Comparison of ENCODE assay signal across 14 mouse cellular contexts in the genomic region with DNA sequence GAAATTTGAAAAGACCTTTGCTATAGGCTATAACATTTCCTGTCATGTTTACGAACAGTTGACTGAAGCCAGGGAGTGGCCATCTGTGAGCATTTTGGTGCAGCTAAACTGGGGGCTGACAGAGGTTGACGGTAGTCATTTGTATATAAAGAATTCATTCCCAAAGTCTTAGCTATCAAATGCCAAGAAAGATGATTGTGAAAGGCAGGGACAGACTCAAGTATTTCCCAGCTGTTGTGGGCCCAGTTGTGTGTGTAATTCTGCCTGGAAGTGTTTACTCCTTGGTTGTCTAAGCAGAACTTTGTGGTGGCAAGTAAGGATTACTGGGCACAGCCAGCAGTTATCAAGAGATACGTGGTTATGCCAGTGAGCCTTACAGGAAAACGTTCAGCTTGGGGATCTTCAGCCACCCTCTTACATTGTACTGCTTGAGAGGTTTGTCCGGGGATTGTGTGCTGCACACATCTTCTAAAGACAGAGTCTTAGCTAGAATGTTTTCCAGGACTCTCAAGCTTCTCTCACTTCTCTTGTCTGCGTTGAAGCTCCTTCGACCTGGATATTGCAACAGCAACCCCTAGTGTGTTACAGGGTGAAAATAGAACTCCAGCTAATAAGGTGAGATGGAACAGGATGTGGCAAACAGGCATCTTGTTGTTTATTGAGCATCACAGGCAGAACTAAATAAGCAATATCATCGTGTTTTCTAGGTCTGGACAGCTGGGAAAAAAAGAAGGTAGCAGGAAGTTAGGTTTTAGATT.
DNase-seq lines count a peak whose midpoint lies in the region; ATAC-seq and TF ChIP-seq lines count a peak whose summit lies in the region.
"Had no signal": no experiment of that assay in that cellular context is flagged by ENCODE, and none has a peak within 500 bp of the region (broad histone marks: within the 10 kb centered on the region; RNA-seq: fewer than 3 reads in every experiment).

No protein-coding gene starts in this region.

- 70% methylated on average over 8 of the region's 8 CpGs for WGBS in hindbrain, postnatal 0 days
- 78% methylated on average over 8 of the region's 8 CpGs for WGBS in hindbrain, embryonic 11.5 days
- 35% methylated on average over 8 of the region's 8 CpGs for WGBS in lung, postnatal 0 days
- WGBS in stomach, postnatal 0 days, result 38% methylated on average over 8 of the region's 8 CpGs
- 79% methylated on average over 8 of the region's 8 CpGs for WGBS in forebrain, embryonic 11.5 days

- H3K9me3 ChIP-seq in hindbrain, postnatal 0 days (ENCODE audit: low read length), result no peaks in the 10 kb centered on the region
- H3K9me3 ChIP-seq in hindbrain, embryonic 11.5 days (ENCODE audit: control insufficient read depth, low read length), result no peaks in the 10 kb centered on the region
- no peaks in the 10 kb centered on the region for H3K9me3 ChIP-seq in lung, postnatal 0 days (ENCODE audit: low read length)
- no peaks in the 10 kb centered on the region for H3K9me3 ChIP-seq in stomach, postnatal 0 days (ENCODE audit: control insufficient read depth, low read length)
- no peaks in the 10 kb centered on the region for H3K9me3 ChIP-seq in forebrain, embryonic 11.5 days (ENCODE audit: control insufficient read depth, low read length)
- H3K9me3 ChIP-seq: forebrain, embryonic 10.5 days had no signal

- H3K27ac ChIP-seq in hindbrain, postnatal 0 days, result no peak overlapping the region
- H3K27ac ChIP-seq in hindbrain, embryonic 11.5 days (ENCODE audit: low read depth, low read length), result no peak overlapping the region
- H3K27ac ChIP-seq in lung, postnatal 0 days (ENCODE audit: low read length), result peak overlapping the region; percentile 55; the same call in 1 of the 2 replicates
- no peak overlapping the region for H3K27ac ChIP-seq in stomach, postnatal 0 days (replicated peaks)
- H3K27ac ChIP-seq in forebrain, embryonic 11.5 days (ENCODE audit: low read depth, low read length), result no peak overlapping the region
- H3K27ac ChIP-seq: forebrain, embryonic 10.5 days had no signal

- H3K36me3 ChIP-seq in hindbrain, postnatal 0 days (ENCODE audit: insufficient read depth, low read length), result no peaks in the 10 kb centered on the region
- H3K36me3 ChIP-seq in hindbrain, embryonic 11.5 days (ENCODE audit: control insufficient read depth, insufficient read depth, low read length), result no peaks in the 10 kb centered on the region
- H3K36me3 ChIP-seq in lung, postnatal 0 days (ENCODE audit: insufficient read depth, low read length), result no peaks in the 10 kb centered on the region
- no peaks in the 10 kb centered on the region for H3K36me3 ChIP-seq in stomach, postnatal 0 days (ENCODE audit: control insufficient read depth, insufficient read depth, low read length)
- H3K36me3 ChIP-seq in forebrain, embryonic 11.5 days (ENCODE audit: control insufficient read depth, insufficient read depth, low read length), result no peaks in the 10 kb centered on the region
- H3K36me3 ChIP-seq: forebrain, embryonic 10.5 days had no signal

- no peak overlapping the region for H3K4me3 ChIP-seq in hindbrain, postnatal 0 days (ENCODE audit: low read length)
- H3K4me3 ChIP-seq in hindbrain, embryonic 11.5 days (ENCODE audit: low read depth, low read length), result no peak overlapping the region
- H3K4me3 ChIP-seq in lung, postnatal 0 days (ENCODE audit: low read depth, low read length), result no peak overlapping the region
- H3K4me3 ChIP-seq in stomach, postnatal 0 days (ENCODE audit: low read depth, low read length), result no peak overlapping the region
- H3K4me3 ChIP-seq in forebrain, embryonic 11.5 days (ENCODE audit: low read depth, low read length), result no peak overlapping the region
- H3K4me3 ChIP-seq: forebrain, embryonic 10.5 days had no signal

- no peaks in the 10 kb centered on the region for H3K27me3 ChIP-seq in hindbrain, postnatal 0 days (ENCODE audit: insufficient read depth, low read length)
- no peaks in the 10 kb centered on the region for H3K27me3 ChIP-seq in hindbrain, embryonic 11.5 days (ENCODE audit: control insufficient read depth, insufficient read depth, low read length)
- H3K27me3 ChIP-seq in lung, postnatal 0 days (replicated peaks; ENCODE audit: insufficient read depth, low read length), result no peaks in the 10 kb centered on the region
- no peaks in the 10 kb centered on the region for H3K27me3 ChIP-seq in stomach, postnatal 0 days (ENCODE audit: control insufficient read depth, insufficient read depth, low read length)
- H3K27me3 ChIP-seq in forebrain, embryonic 11.5 days (ENCODE audit: control insufficient read depth, insufficient read depth, low read length), result no peaks in the 10 kb centered on the region

- peak; percentile 52 for TF ChIP-seq EP300 in lung, postnatal 0 days (IDR thresholded peaks at IDR 0.05)
- TF ChIP-seq EP300 in stomach, postnatal 0 days (optimal IDR thresholded peaks at IDR 0.05), result no peak

- no peak overlapping the region for H3K4me2 ChIP-seq in hindbrain, postnatal 0 days (ENCODE audit: low read depth, low read length)
- H3K4me2 ChIP-seq in hindbrain, embryonic 11.5 days (replicated peaks; ENCODE audit: low read depth, low read length), result no peak overlapping the region
- H3K4me2 ChIP-seq in lung, postnatal 0 days (replicated peaks; ENCODE audit: low read depth, low read length), result no peak overlapping the region
- H3K4me2 ChIP-seq in stomach, postnatal 0 days (replicated peaks; ENCODE audit: low read depth), result no peak overlapping the region
- no peak overlapping the region for H3K4me2 ChIP-seq in forebrain, embryonic 11.5 days (ENCODE audit: low read depth, low read length, severe bottlenecking)
- H3K4me2 ChIP-seq: liver, embryonic 11.5 days had no signal

- no peak for ATAC-seq in hindbrain, postnatal 0 days
- no peak for ATAC-seq in hindbrain, embryonic 11.5 days (ENCODE audit: low FRiP score)
- ATAC-seq in lung, postnatal 0 days, result peak; percentile 64
- no peak for ATAC-seq in stomach, postnatal 0 days (ENCODE audit: low FRiP score, low TSS enrichment)
- no peak for ATAC-seq in forebrain, embryonic 11.5 days (replicated peaks; ENCODE audit: low FRiP score)

- no peak overlapping the region for H3K9ac ChIP-seq in hindbrain, postnatal 0 days (replicated peaks; ENCODE audit: low read length)
- H3K9ac ChIP-seq in hindbrain, embryonic 11.5 days (ENCODE audit: low read depth, low read length), result no peak overlapping the region
- H3K9ac ChIP-seq in lung, postnatal 0 days (replicated peaks; ENCODE audit: low read depth), result no peak overlapping the region
- no peak overlapping the region for H3K9ac ChIP-seq in stomach, postnatal 0 days (ENCODE audit: low read length)
- no peak overlapping the region for H3K9ac ChIP-seq in forebrain, embryonic 11.5 days (ENCODE audit: low read length)

- H3K4me1 ChIP-seq in hindbrain, postnatal 0 days (ENCODE audit: insufficient read depth, low read length), result no peaks in the 10 kb centered on the region
- no peaks in the 10 kb centered on the region for H3K4me1 ChIP-seq in hindbrain, embryonic 11.5 days (replicated peaks; ENCODE audit: control insufficient read depth, insufficient read depth, low read length)
- H3K4me1 ChIP-seq in lung, postnatal 0 days (ENCODE audit: insufficient read depth, low read depth, low read length), result no peaks in the 10 kb centered on the region
- H3K4me1 ChIP-seq in stomach, postnatal 0 days (replicated peaks; ENCODE audit: control insufficient read depth, insufficient read depth), result 0 out of 2 replicates have a peak, but pooled peaks cover 2% of the 10 kb centered on the region
- no peaks in the 10 kb centered on the region for H3K4me1 ChIP-seq in forebrain, embryonic 11.5 days (replicated peaks; ENCODE audit: control insufficient read depth, insufficient read depth, low read length)
- H3K4me1 ChIP-seq: forebrain, embryonic 10.5 days had no signal

- TF ChIP-seq CTCF in hindbrain, postnatal 0 days (IDR thresholded peaks at IDR 0.05; ENCODE audit: low read depth), result peak; percentile 50
- TF ChIP-seq CTCF in lung, postnatal 0 days (IDR thresholded peaks at IDR 0.05), result peak; percentile 39
- TF ChIP-seq CTCF in stomach, postnatal 0 days (IDR thresholded peaks at IDR 0.05; ENCODE audit: low read depth), result peak; percentile 67

- DNase-seq in hindbrain, postnatal 0 days (ENCODE audit: low spot score), result peak; percentile 37
- DNase-seq in hindbrain, embryonic 11.5 days (ENCODE audit: low spot score), result no peak
- DNase-seq in lung, postnatal 0 days (ENCODE audit: low spot score), result peak; percentile 79
- DNase-seq in lung, postnatal 14 days, result no peak
- peak; percentile 67 for DNase-seq in adipocyte (ENCODE audit: low spot score)
- no peak for DNase-seq in stomach, postnatal 0 days (ENCODE audit: low spot score)
- no peak for DNase-seq in forebrain, embryonic 11.5 days (ENCODE audit: low spot score)
- DNase-seq: cerebellum, adult 11-12 months; kidney, adult 9 months; layer of hippocampus, adult 9-11 months; retina, postnatal 1 day; thymus, adult 18-20 months had no signal

Comparison
In these comparisons a context has a peak if more than half of its experiments do, and no peak if none do; other contexts are left out.
1. DNase-seq: peak in hindbrain, postnatal 0 days (single experiment), lung, postnatal 0 days (single experiment) and adipocyte (single experiment); none in hindbrain, embryonic 11.5 days (single experiment), lung, postnatal 14 days (single experiment), stomach, postnatal 0 days (single experiment) and forebrain, embryonic 11.5 days (single experiment).
2. Peak in every context shown above with its lines, with median percentiles within 50 percentile points of each other: CTCF ChIP-seq.